In genomic region chr4:82607266-82607665, GRCm38 (mm10) we compare ENCODE assay signal across 16 mouse cellular contexts.
"Had no signal": no experiment of that assay in that cellular context is flagged by ENCODE, and none has a peak within 500 bp of the region (broad histone marks: within the 10 kb centered on the region; RNA-seq: fewer than 3 reads in every experiment).

No protein-coding gene starts in this region.

- H3K27me3 ChIP-seq: neural tube, embryonic 13.5 days; neural tube, embryonic 15.5 days; stomach, embryonic 15.5 days had no signal

- H3K4me2 ChIP-seq: neural tube, embryonic 13.5 days; neural tube, embryonic 15.5 days; stomach, embryonic 15.5 days had no signal

- H3K4me3 ChIP-seq: neural tube, embryonic 13.5 days; neural tube, embryonic 15.5 days; stomach, embryonic 15.5 days had no signal

- H3K36me3 ChIP-seq: neural tube, embryonic 13.5 days; neural tube, embryonic 15.5 days; stomach, embryonic 15.5 days had no signal

- H3K9ac ChIP-seq: neural tube, embryonic 13.5 days; neural tube, embryonic 15.5 days; stomach, embryonic 15.5 days had no signal

- DNase-seq: retina, postnatal 1 day; right cerebral cortex, adult 18-20 months; right cerebral cortex, postnatal 14 days; right cerebral cortex, postnatal 25 days; right cerebral cortex, postnatal 4 days; spleen, adult 18-20 months; thymus, adult 18-20 months; thymus, adult 2 months; thymus, postnatal 14 days; thymus, postnatal 25 days; thymus, postnatal 36 days; thymus, postnatal 4 days had no signal

- H3K4me1 ChIP-seq: stomach, embryonic 15.5 days had no signal

- H3K9me3 ChIP-seq: neural tube, embryonic 13.5 days; neural tube, embryonic 15.5 days; stomach, embryonic 15.5 days had no signal

- H3K27ac ChIP-seq: neural tube, embryonic 13.5 days; neural tube, embryonic 15.5 days; stomach, embryonic 15.5 days; stomach, postnatal 0 days had no signal
